Mouse (Mus musculus): ENCODE results near the gene Slc6a8.

Slc6a8 gene

GRCm38 (mm10) chrX:73672031-73672431 is 919 bp upstream of the Slc6a8 start:
- Histone ChIP-seq H3K4me1 (replicated peaks; ENCODE audit: low read depth, low read length) (peaks cover 58% of the 10 kb centered on the region), H3K36me3 (ENCODE audit: insufficient read depth, low read length) (peaks cover 27% of the 10 kb centered on the region), H3K27me3 (ENCODE audit: insufficient read depth, low read length) (no peaks in the 10 kb centered on the region), H3K4me3 (replicated peaks; ENCODE audit: low read length) (no peak overlapping the region; the same call in 1 of the 2 replicates), H3K9me3 (ENCODE audit: low read length) (no peaks in the 10 kb centered on the region)
- peak; percentile 31 for TF ChIP-seq CTCF (conservative IDR thresholded peaks at IDR 0.05; ENCODE audit: low read length)
- TF ChIP-seq POU5F1 (IDR thresholded peaks at IDR 0.05; ENCODE audit: borderline replicate concordance, low read length), result no peak
- TF ChIP-seq NANOG (IDR thresholded peaks at IDR 0.05; ENCODE audit: borderline replicate concordance, low read length), result no peak

- peaks cover 43% of the 10 kb centered on the region for H3K36me3 ChIP-seq (ENCODE audit: insufficient read depth, low read length)
- peaks cover 61% of the 10 kb centered on the region for H3K4me1 ChIP-seq (replicated peaks; ENCODE audit: low read depth, low read length)
- no peaks in the 10 kb centered on the region for H3K27me3 ChIP-seq (ENCODE audit: insufficient read depth, low read length)
- H3K9me3 ChIP-seq (ENCODE audit: low read length), result no peaks in the 10 kb centered on the region
- TF ChIP-seq CTCF (conservative IDR thresholded peaks at IDR 0.05; ENCODE audit: low read length) (no peak), POU5F1 (IDR thresholded peaks at IDR 0.05; ENCODE audit: borderline replicate concordance, low read length) (no peak), NANOG (IDR thresholded peaks at IDR 0.05; ENCODE audit: borderline replicate concordance, low read length) (no peak)
- peak overlapping the region; percentile 79 for H3K4me3 ChIP-seq (replicated peaks; ENCODE audit: low read length)
These were observed 643 bp downstream of the Slc6a8 start for GRCm38 (mm10) chrX:73673619-73673967.

GRCm38 (mm10) chrX:73673968-73674661 is 1.2 kb downstream of the Slc6a8 start:
- TF ChIP-seq POU5F1 (IDR thresholded peaks at IDR 0.05; ENCODE audit: borderline replicate concordance, low read length) (no peak), NANOG (IDR thresholded peaks at IDR 0.05; ENCODE audit: borderline replicate concordance, low read length) (no peak), CTCF (conservative IDR thresholded peaks at IDR 0.05; ENCODE audit: low read length) (no peak)

GRCm38 (mm10) chrX:73675231-73675630 is 2.3 kb downstream of the Slc6a8 start:
- peaks cover 59% of the 10 kb centered on the region for H3K36me3 ChIP-seq (ENCODE audit: insufficient read depth, low read length)
- H3K4me1 ChIP-seq (replicated peaks; ENCODE audit: low read depth, low read length), result peaks cover 62% of the 10 kb centered on the region
- TF ChIP-seq NANOG (IDR thresholded peaks at IDR 0.05; ENCODE audit: borderline replicate concordance, low read length), result no peak
- TF ChIP-seq CTCF (conservative IDR thresholded peaks at IDR 0.05; ENCODE audit: low read length), result no peak
- TF ChIP-seq POU5F1 (IDR thresholded peaks at IDR 0.05; ENCODE audit: borderline replicate concordance, low read length), result no peak
- no peaks in the 10 kb centered on the region for H3K27me3 ChIP-seq (ENCODE audit: insufficient read depth, low read length)
- H3K4me3 ChIP-seq (replicated peaks; ENCODE audit: low read length), result peak overlapping the region; percentile 79; the same call in 1 of the 2 replicates
- H3K9me3 ChIP-seq (ENCODE audit: low read length), result no peaks in the 10 kb centered on the region

More at GRCm38 (mm10) chrX:73673968-73674661, 1.2 kb downstream of the Slc6a8 start:
- H3K4me1 ChIP-seq (replicated peaks; ENCODE audit: low read depth, low read length), result peaks cover 62% of the 10 kb centered on the region
- no peaks in the 10 kb centered on the region for H3K9me3 ChIP-seq (ENCODE audit: low read length)
- H3K27me3 ChIP-seq (ENCODE audit: insufficient read depth, low read length), result no peaks in the 10 kb centered on the region
- H3K36me3 ChIP-seq (ENCODE audit: insufficient read depth, low read length), result peaks cover 48% of the 10 kb centered on the region
- H3K4me3 ChIP-seq (replicated peaks; ENCODE audit: low read length), result peak overlapping the region; percentile 79

- Histone ChIP-seq H3K4me3 (replicated peaks; ENCODE audit: low read length) (no peak overlapping the region), H3K27me3 (ENCODE audit: insufficient read depth, low read length) (no peaks in the 10 kb centered on the region), H3K4me1 (replicated peaks; ENCODE audit: low read depth, low read length) (peaks cover 62% of the 10 kb centered on the region), H3K9me3 (ENCODE audit: low read length) (no peaks in the 10 kb centered on the region), H3K36me3 (ENCODE audit: insufficient read depth, low read length) (peaks cover 73% of the 10 kb centered on the region)
- TF ChIP-seq NANOG (IDR thresholded peaks at IDR 0.05; ENCODE audit: borderline replicate concordance, low read length) (no peak), CTCF (conservative IDR thresholded peaks at IDR 0.05; ENCODE audit: low read length) (no peak), POU5F1 (IDR thresholded peaks at IDR 0.05; ENCODE audit: borderline replicate concordance, low read length) (no peak)
These were observed 3.7 kb downstream of the Slc6a8 start for GRCm38 (mm10) chrX:73676668-73677067.

GRCm38 (mm10) chrX:73684156-73684555 is 11.2 kb downstream of the Slc6a8 start:
- no peak for TF ChIP-seq CTCF (conservative IDR thresholded peaks at IDR 0.05; ENCODE audit: low read length)
- TF ChIP-seq POU5F1 (IDR thresholded peaks at IDR 0.05; ENCODE audit: borderline replicate concordance, low read length), result no peak
- TF ChIP-seq NANOG (IDR thresholded peaks at IDR 0.05; ENCODE audit: borderline replicate concordance, low read length), result no peak
- Histone ChIP-seq H3K4me3 (replicated peaks; ENCODE audit: low read length) (no peak overlapping the region), H3K4me1 (replicated peaks; ENCODE audit: low read depth, low read length) (peaks cover 94% of the 10 kb centered on the region), H3K27me3 (ENCODE audit: insufficient read depth, low read length) (no peaks in the 10 kb centered on the region), H3K36me3 (ENCODE audit: insufficient read depth, low read length) (peaks cover 98% of the 10 kb centered on the region), H3K9me3 (ENCODE audit: low read length) (no peaks in the 10 kb centered on the region)

GRCm38 (mm10) chrX:73684978-73685377 is 12.0 kb downstream of the Slc6a8 start:
- Histone ChIP-seq H3K4me1 (replicated peaks; ENCODE audit: low read depth, low read length) (peaks cover 91% of the 10 kb centered on the region), H3K27me3 (ENCODE audit: insufficient read depth, low read length) (no peaks in the 10 kb centered on the region), H3K4me3 (replicated peaks; ENCODE audit: low read length) (no peak overlapping the region), H3K9me3 (ENCODE audit: low read length) (no peaks in the 10 kb centered on the region), H3K36me3 (ENCODE audit: insufficient read depth, low read length) (peaks cover 98% of the 10 kb centered on the region)
- TF ChIP-seq POU5F1 (IDR thresholded peaks at IDR 0.05; ENCODE audit: borderline replicate concordance, low read length), result no peak
- no peak for TF ChIP-seq CTCF (conservative IDR thresholded peaks at IDR 0.05; ENCODE audit: low read length)
- no peak for TF ChIP-seq NANOG (IDR thresholded peaks at IDR 0.05; ENCODE audit: borderline replicate concordance, low read length)

- Histone ChIP-seq H3K9me3 (ENCODE audit: low read length) (no peaks in the 10 kb centered on the region), H3K36me3 (ENCODE audit: insufficient read depth, low read length) (peaks cover 98% of the 10 kb centered on the region), H3K4me1 (replicated peaks; ENCODE audit: low read depth, low read length) (peaks cover 89% of the 10 kb centered on the region), H3K27me3 (ENCODE audit: insufficient read depth, low read length) (no peaks in the 10 kb centered on the region), H3K4me3 (replicated peaks; ENCODE audit: low read length) (no peak overlapping the region)
- TF ChIP-seq NANOG (IDR thresholded peaks at IDR 0.05; ENCODE audit: borderline replicate concordance, low read length), result no peak
- TF ChIP-seq CTCF (conservative IDR thresholded peaks at IDR 0.05; ENCODE audit: low read length), result no peak
- TF ChIP-seq POU5F1 (IDR thresholded peaks at IDR 0.05; ENCODE audit: borderline replicate concordance, low read length), result no peak
These were observed 12.7 kb downstream of the Slc6a8 start for GRCm38 (mm10) chrX:73685629-73686028.
